Mouse (Mus musculus): Measurements from ENCODE around the gene Tigd3.
A peak's percentile ranks its signal among the peaks of the same experiment; 100 is the strongest.
"Not testable (repeated sequence)": the region's sequence is repeated elsewhere in the genome, so short reads cannot be mapped to it uniquely, and the experiment has no call there.

Tigd3 gene

GRCm38 (mm10) chr19:5922119-5922942 is 28.4 kb upstream of the Tigd3 start:
- no peak for DNase-seq (ENCODE audit: low read depth)

GRCm38 (mm10) chr19:5921715-5922114 is 27.8 kb upstream of the Tigd3 start:
- DNase-seq (ENCODE audit: low read depth): no peak

- DNase-seq (ENCODE audit: low read depth): no peak
Measured at GRCm38 (mm10) chr19:5913007-5913719, 19.2 kb upstream of the Tigd3 start, which contains the start of gene Dpf2. Dpf2 (minus strand) TSS chr19:5913010.

- peak; percentile 100 for DNase-seq (ENCODE audit: low read depth)
Measured at GRCm38 (mm10) chr19:5912103-5913006, 18.4 kb upstream of the Tigd3 start.

GRCm38 (mm10) chr19:5911430-5912102 is 17.6 kb upstream of the Tigd3 start:
- DNase-seq (ENCODE audit: low read depth): peak; percentile 34

GRCm38 (mm10) chr19:5910221-5910620 is 16.3 kb upstream of the Tigd3 start:
- DNase-seq (ENCODE audit: low read depth): no peak

GRCm38 (mm10) chr19:5907275-5907674 is 13.3 kb upstream of the Tigd3 start:
- no peak for DNase-seq (ENCODE audit: low read depth)

- peak; percentile 28 for DNase-seq (ENCODE audit: low read depth)
Measured at GRCm38 (mm10) chr19:5893282-5894001, 507 bp downstream of the Tigd3 start.

- DNase-seq (ENCODE audit: low read depth): no peak
Measured at GRCm38 (mm10) chr19:5892735-5893134, 1.2 kb downstream of the Tigd3 start.

GRCm38 (mm10) chr19:5892262-5892661 is 1.7 kb downstream of the Tigd3 start:
- DNase-seq (ENCODE audit: low read depth): no peak

GRCm38 (mm10) chr19:5891521-5892258 is 2.3 kb downstream of the Tigd3 start:
- no peak for DNase-seq (ENCODE audit: low read depth)

- no peak for DNase-seq (ENCODE audit: low read depth)
Measured at GRCm38 (mm10) chr19:5889211-5889610, 4.7 kb downstream of the Tigd3 start.

- no peak for DNase-seq (ENCODE audit: low read depth)
Measured at GRCm38 (mm10) chr19:5887234-5887815, 6.6 kb downstream of the Tigd3 start.

GRCm38 (mm10) chr19:5885838-5886237 is 8.1 kb downstream of the Tigd3 start:
- DNase-seq (ENCODE audit: low read depth): peak; percentile 55

GRCm38 (mm10) chr19:5883935-5884334 is 10.0 kb downstream of the Tigd3 start:
- no peak for DNase-seq (ENCODE audit: low read depth)

GRCm38 (mm10) chr19:5882079-5882478 is 11.9 kb downstream of the Tigd3 start:
- not testable (repeated sequence) for DNase-seq (ENCODE audit: low read depth)

GRCm38 (mm10) chr19:5881155-5881554 is 12.8 kb downstream of the Tigd3 start:
- no peak for DNase-seq (ENCODE audit: low read depth)

- DNase-seq (ENCODE audit: low read depth): no peak
Measured at GRCm38 (mm10) chr19:5879735-5880134, 14.2 kb downstream of the Tigd3 start.

GRCm38 (mm10) chr19:5878916-5879315 is 15.0 kb downstream of the Tigd3 start:
- DNase-seq (ENCODE audit: low read depth): no peak

- no peak for DNase-seq (ENCODE audit: low read depth)
Measured at GRCm38 (mm10) chr19:5878362-5878722, 15.6 kb downstream of the Tigd3 start.

Measured in naive thymus-derived CD4-positive, alpha-beta T cell, adult 2 months (primary cell).